Mouse (Mus musculus) midbrain, embryonic 16.5 days (tissue): Measurements from ENCODE around the gene Olfr1145. TPM values are rescaled to one million over a fixed set of nuclear protein-coding genes. Genes with fewer than 3 reads are reported as not detected.

Experiments used
- ATAC-seq: fragments of 200-750 bp; cut with Nextera tagmentation; 2 replicates; pipeline ENCODE4 v1.8.0; 2017; ENCODE audit warnings: moderate TSS enrichment
- H3K27ac ChIP-seq: fragments of 300-500 bp; sonication (generic); 2 replicates; pipeline ENCODE4 v1.5.1; 2014; ENCODE audit warnings: mild to moderate bottlenecking, low read length, mixed read lengths
- H3K27me3 ChIP-seq: fragments of 300-500 bp; sonication (generic); 2 replicates; pipeline ENCODE4 v1.6.1; 2014; ENCODE audit warnings: low read depth, low read length, mixed read lengths; ENCODE audit not compliant: control insufficient read depth, insufficient read depth
- H3K36me3 ChIP-seq: fragments of 300-500 bp; sonication (generic); 2 replicates; pipeline ENCODE4 v1.6.1; 2014; ENCODE audit warnings: mild to moderate bottlenecking, low read length, moderate library complexity, mixed read lengths; ENCODE audit not compliant: control insufficient read depth, insufficient read depth
- H3K4me1 ChIP-seq: fragments of 300-500 bp; sonication (generic); 2 replicates; pipeline ENCODE4 v1.6.1; 2014; ENCODE audit warnings: mild to moderate bottlenecking, low read length, mixed read lengths; ENCODE audit not compliant: control insufficient read depth, insufficient read depth
- H3K4me2 ChIP-seq: fragments of 300-500 bp; sonication (generic); 2 replicates; pipeline ENCODE4 v1.6.1; 2014; ENCODE audit warnings: mild to moderate bottlenecking, low read length, mixed read lengths
- H3K4me3 ChIP-seq: fragments of 300-500 bp; sonication (generic); 2 replicates; pipeline ENCODE4 v1.5.1; 2014; ENCODE audit warnings: low read depth, mild to moderate bottlenecking, low read length, moderate library complexity, mixed read lengths
- H3K9ac ChIP-seq: fragments of 300-500 bp; sonication (generic); 2 replicates; pipeline ENCODE4 v1.6.1; 2014; ENCODE audit warnings: low read depth, low read length, mixed read lengths
- H3K9me3 ChIP-seq: fragments of 300-500 bp; sonication (generic); replicated peaks from 2 replicates; pipeline ENCODE4 v1.6.1; 2014; ENCODE audit warnings: mild to moderate bottlenecking, low read length, mixed read lengths; ENCODE audit not compliant: control insufficient read depth, poor library complexity, severe bottlenecking
- WGBS: fragments of 180-500 bp; shearing (Covaris S2); extraction: QIAGEN DNeasy Blood & Tissue Kit; methylation state at CpG from one replicate; pipeline ENCODE4 v1.1.7; 2014; 5-methylcytosine and 5-hydroxymethylcytosine counted together
- polyA plus RNA-seq: library from polyadenylated mRNA; unstranded; fragments of >200 nt; fragmentation: Nextera tagmentation; extraction: Ambion mirVana; gene quantifications from 2 replicates; pipeline ENCODE4 v1.2.1, GENCODE M21; 2015

Olfr1145 gene
- polyA plus RNA-seq = not detected in 2 replicates

- no peak within 1 kb of the TSS for H3K9ac ChIP-seq
- H3K4me1 ChIP-seq = no peaks in the 10 kb centered on the region
- no peaks in the 10 kb centered on the region for H3K36me3 ChIP-seq
- H3K27ac ChIP-seq = no peak within 1 kb of the TSS
- H3K4me3 ChIP-seq = no peak within 1 kb of the TSS
- ATAC-seq = no peak
- WGBS = 78% methylated on average over 1 of the region's 1 CpGs
- H3K4me2 ChIP-seq = no peak within 1 kb of the TSS
- no peaks in the 10 kb centered on the region for H3K9me3 ChIP-seq
- no peaks in the 10 kb centered on the region for H3K27me3 ChIP-seq
Measured at GRCm38 (mm10) chr2:87809522-87809921, at the start of gene Olfr1145. Olfr1145 (plus strand) TSS chr2:87809822.

- WGBS = 47% methylated on average over 1 of the region's 1 CpGs
- H3K36me3 ChIP-seq = no peaks in the 10 kb centered on the region
- no peaks in the 10 kb centered on the region for H3K9me3 ChIP-seq
- ATAC-seq = no peak
- H3K4me2 ChIP-seq = no peak overlapping the region
- no peaks in the 10 kb centered on the region for H3K27me3 ChIP-seq
- no peak overlapping the region for H3K9ac ChIP-seq
- H3K4me1 ChIP-seq = no peaks in the 10 kb centered on the region
- H3K27ac ChIP-seq = no peak overlapping the region
- no peak overlapping the region for H3K4me3 ChIP-seq
Measured at GRCm38 (mm10) chr2:87776143-87776542, 33.5 kb upstream of the Olfr1145 start.

GRCm38 (mm10) chr2:87779183-87779582 lies 30.4 kb upstream of the Olfr1145 start, which contains the start of gene Olfr152:
Olfr152 (plus strand) TSS chr2:87779483.
- no peaks in the 10 kb centered on the region for H3K27me3 ChIP-seq
- H3K9me3 ChIP-seq = no peaks in the 10 kb centered on the region
- H3K27ac ChIP-seq = no peak within 1 kb of the TSS
- no peaks in the 10 kb centered on the region for H3K36me3 ChIP-seq
- H3K4me1 ChIP-seq = no peaks in the 10 kb centered on the region
- no peak for ATAC-seq
- 77% methylated on average over 4 of the region's 4 CpGs for WGBS
- no peak within 1 kb of the TSS for H3K4me3 ChIP-seq
- H3K4me2 ChIP-seq = no peak within 1 kb of the TSS
- H3K9ac ChIP-seq = no peak within 1 kb of the TSS

GRCm38 (mm10) chr2:87800292-87800691 lies 9.3 kb upstream of the Olfr1145 start, which contains the start of gene Olfr1143:
Olfr1143 (plus strand) TSS chr2:87800592.
- Histone ChIP-seq H3K9ac (no peak within 1 kb of the TSS), H3K27ac (no peak within 1 kb of the TSS), H3K4me3 (no peak within 1 kb of the TSS), H3K4me2 (no peak within 1 kb of the TSS), H3K9me3 (no peaks in the 10 kb centered on the region), H3K27me3 (no peaks in the 10 kb centered on the region), H3K4me1 (no peaks in the 10 kb centered on the region), H3K36me3 (no peaks in the 10 kb centered on the region)
- no peak for ATAC-seq

GRCm38 (mm10) chr2:87830233-87830632 lies 20.6 kb downstream of the Olfr1145 start, which contains the start of gene Olfr1148:
Olfr1148 (plus strand) TSS chr2:87830533.
- no peaks in the 10 kb centered on the region for H3K4me1 ChIP-seq
- H3K9me3 ChIP-seq = no peaks in the 10 kb centered on the region
- 97% methylated on average over 1 of the region's 1 CpGs for WGBS
- no peak within 1 kb of the TSS for H3K9ac ChIP-seq
- no peak for ATAC-seq
- no peak within 1 kb of the TSS for H3K4me2 ChIP-seq
- no peaks in the 10 kb centered on the region for H3K36me3 ChIP-seq
- H3K4me3 ChIP-seq = no peak within 1 kb of the TSS
- no peak within 1 kb of the TSS for H3K27ac ChIP-seq
- H3K27me3 ChIP-seq = no peaks in the 10 kb centered on the region

- no peaks in the 10 kb centered on the region for H3K36me3 ChIP-seq
- no peak within 1 kb of the TSS for H3K27ac ChIP-seq
- no peaks in the 10 kb centered on the region for H3K4me1 ChIP-seq
- H3K4me2 ChIP-seq = no peak within 1 kb of the TSS
- H3K9me3 ChIP-seq = no peaks in the 10 kb centered on the region
- 86% methylated on average over 1 of the region's 1 CpGs for WGBS
- H3K27me3 ChIP-seq = no peaks in the 10 kb centered on the region
- H3K9ac ChIP-seq = no peak within 1 kb of the TSS
- H3K4me3 ChIP-seq = no peak within 1 kb of the TSS
- ATAC-seq = no peak
Measured at GRCm38 (mm10) chr2:87843693-87844092, 34.1 kb downstream of the Olfr1145 start, which contains the start of gene Olfr1150-ps1. Olfr1150-ps1 (plus strand) TSS chr2:87843993.

GRCm38 (mm10) chr2:87855562-87855961 lies 45.9 kb downstream of the Olfr1145 start, which contains the start of gene Olfr1151:
Olfr1151 (plus strand) TSS chr2:87855862.
- H3K9me3 ChIP-seq = no peaks in the 10 kb centered on the region
- no peak for ATAC-seq

More at GRCm38 (mm10) chr2:87855562-87855961, 45.9 kb downstream of the Olfr1145 start, which contains the start of gene Olfr1151:
- Histone ChIP-seq H3K4me2 (no peak within 1 kb of the TSS), H3K36me3 (no peaks in the 10 kb centered on the region), H3K9ac (no peak within 1 kb of the TSS), H3K27me3 (no peaks in the 10 kb centered on the region), H3K4me1 (no peaks in the 10 kb centered on the region), H3K27ac (no peak within 1 kb of the TSS), H3K4me3 (no peak within 1 kb of the TSS)
- 73% methylated on average over 1 of the region's 1 CpGs for WGBS

Other genes starting within 250 kb of the Olfr1145 start
- not detected in 2 replicates for gene Olfr1129, start 235.9 kb upstream of the Olfr1145 start, polyA plus RNA-seq
- not detected in 2 replicates for gene Olfr1130, start 203.6 kb upstream of the Olfr1145 start, polyA plus RNA-seq
- not detected in 2 replicates for gene Olfr1131, start 182.7 kb upstream of the Olfr1145 start, polyA plus RNA-seq
- gene Olfr1132, start 172.3 kb upstream of the Olfr1145 start, polyA plus RNA-seq = not detected in 2 replicates
- gene Olfr1133, start 162.4 kb upstream of the Olfr1145 start, polyA plus RNA-seq = not detected in 2 replicates
- not detected in 2 replicates for gene Olfr1134, start 151.4 kb upstream of the Olfr1145 start, polyA plus RNA-seq
- not detected in 2 replicates for gene Olfr1135, start 136.2 kb upstream of the Olfr1145 start, polyA plus RNA-seq
- gene Olfr1136, start 115.9 kb upstream of the Olfr1145 start, polyA plus RNA-seq = not detected in 2 replicates
- gene Olfr1137, start 96.6 kb upstream of the Olfr1145 start, polyA plus RNA-seq = not detected in 2 replicates
- gene Olfr1138, start 69.8 kb upstream of the Olfr1145 start, polyA plus RNA-seq = not detected in 2 replicates
- not detected in 2 replicates for gene Olfr1140, start 66.1 kb upstream of the Olfr1145 start, polyA plus RNA-seq
- gene Olfr1141, start 55.8 kb upstream of the Olfr1145 start, polyA plus RNA-seq = not detected in 2 replicates
- gene Olfr152, start 30.3 kb upstream of the Olfr1145 start, polyA plus RNA-seq = not detected in 2 replicates
- gene Olfr1143, start 9.2 kb upstream of the Olfr1145 start, polyA plus RNA-seq = not detected in 2 replicates
- not detected in 2 replicates for gene Olfr1148, start 20.7 kb downstream of the Olfr1145 start, polyA plus RNA-seq
- gene Olfr1150-ps1, start 34.2 kb downstream of the Olfr1145 start, polyA plus RNA-seq = not detected in 2 replicates
- not detected in 2 replicates for gene Olfr1151, start 46.0 kb downstream of the Olfr1145 start, polyA plus RNA-seq
- gene Olfr1152, start 56.7 kb downstream of the Olfr1145 start, polyA plus RNA-seq = not detected in 2 replicates
- not detected in 2 replicates for gene Olfr1153, start 85.1 kb downstream of the Olfr1145 start, polyA plus RNA-seq
- not detected in 2 replicates for gene Olfr1154, start 95.3 kb downstream of the Olfr1145 start, polyA plus RNA-seq
- not detected in 2 replicates for gene Olfr1155, start 135.3 kb downstream of the Olfr1145 start, polyA plus RNA-seq
- not detected in 2 replicates for gene Olfr1156, start 143.3 kb downstream of the Olfr1145 start, polyA plus RNA-seq
- not detected in 2 replicates for gene Olfr1157, start 158.5 kb downstream of the Olfr1145 start, polyA plus RNA-seq
- gene Olfr74, start 164.8 kb downstream of the Olfr1145 start, polyA plus RNA-seq = not detected in 2 replicates
- gene Olfr1158, start 180.3 kb downstream of the Olfr1145 start, polyA plus RNA-seq = not detected in 2 replicates
- not detected in 2 replicates for gene Olfr1160, start 198.4 kb downstream of the Olfr1145 start, polyA plus RNA-seq
- not detected in 2 replicates for gene Olfr1161, start 213.0 kb downstream of the Olfr1145 start, polyA plus RNA-seq
- gene Olfr73, start 227.9 kb downstream of the Olfr1145 start, polyA plus RNA-seq = not detected in 2 replicates
- not detected in 2 replicates for gene Olfr1162, start 241.3 kb downstream of the Olfr1145 start, polyA plus RNA-seq